Mouse (Mus musculus): ENCODE results near the gene Col25a1.

Gene Col25a1

GRCm38 (mm10) chr3:130131201-130131600, at the start of gene Col25a1:
Gene Col25a1 (plus strand): TSS chr3:130131501.
- DNase-seq (ENCODE audit: low spot score in 2 of 2), result no peak

- DNase-seq (ENCODE audit: low spot score in 2 of 2), result no peak
These were observed 48.0 kb upstream of the Col25a1 start for GRCm38 (mm10) chr3:130083312-130083711.

- no peak for DNase-seq (ENCODE audit: low spot score in 2 of 2)
These were observed 44.8 kb upstream of the Col25a1 start for GRCm38 (mm10) chr3:130086372-130087080.

GRCm38 (mm10) chr3:130087466-130087865, 43.8 kb upstream of the Col25a1 start:
- DNase-seq (ENCODE audit: low spot score in 2 of 2), result no peak

- no peak for DNase-seq (ENCODE audit: low spot score in 2 of 2)
These were observed 42.6 kb upstream of the Col25a1 start for GRCm38 (mm10) chr3:130088654-130089053.

GRCm38 (mm10) chr3:130090460-130090859, 40.8 kb upstream of the Col25a1 start:
- DNase-seq (ENCODE audit: low spot score in 2 of 2), result no peak

- no peak for DNase-seq (ENCODE audit: low spot score in 2 of 2)
These were observed 37.1 kb upstream of the Col25a1 start for GRCm38 (mm10) chr3:130094125-130094704.

- peak; percentile 63 to 78 for DNase-seq (ENCODE audit: low spot score in 2 of 2)
These were observed 36.0 kb upstream of the Col25a1 start for GRCm38 (mm10) chr3:130095160-130095781.

GRCm38 (mm10) chr3:130103486-130103885, 27.8 kb upstream of the Col25a1 start:
- peak; percentile 15 to 28 for DNase-seq (ENCODE audit: low spot score in 2 of 2)

- peak; percentile 7 to 22 for DNase-seq (ENCODE audit: low spot score in 2 of 2)
These were observed 26.8 kb upstream of the Col25a1 start for GRCm38 (mm10) chr3:130104471-130104870.

GRCm38 (mm10) chr3:130116886-130117285, 14.4 kb upstream of the Col25a1 start:
- no peak for DNase-seq (ENCODE audit: low spot score in 2 of 2)

GRCm38 (mm10) chr3:130127840-130128239, 3.5 kb upstream of the Col25a1 start:
- no peak for DNase-seq (ENCODE audit: low spot score in 2 of 2)

- DNase-seq (ENCODE audit: low spot score in 2 of 2), result peak; percentile 46
These were observed 2.7 kb upstream of the Col25a1 start for GRCm38 (mm10) chr3:130128564-130128963.

- DNase-seq (ENCODE audit: low spot score in 2 of 2), result no peak
These were observed 1.6 kb upstream of the Col25a1 start for GRCm38 (mm10) chr3:130129635-130130206.

GRCm38 (mm10) chr3:130137204-130137603, 5.9 kb downstream of the Col25a1 start:
- no peak for DNase-seq (ENCODE audit: low spot score in 2 of 2)

- peak in 1 of 2 experiments; percentile 6 for DNase-seq (ENCODE audit: low spot score in 2 of 2)
These were observed 6.3 kb downstream of the Col25a1 start for GRCm38 (mm10) chr3:130137640-130138039.

GRCm38 (mm10) chr3:130145874-130146273, 14.6 kb downstream of the Col25a1 start:
- peak in 1 of 2 experiments; percentile 10 for DNase-seq (ENCODE audit: low spot score in 2 of 2)

- DNase-seq (ENCODE audit: low spot score in 2 of 2), result no peak
These were observed 16.5 kb downstream of the Col25a1 start for GRCm38 (mm10) chr3:130147827-130148226.

GRCm38 (mm10) chr3:130149180-130149579, 17.9 kb downstream of the Col25a1 start:
- no peak for DNase-seq (ENCODE audit: low spot score in 2 of 2)

- DNase-seq (ENCODE audit: low spot score in 2 of 2), result no peak
These were observed 21.8 kb downstream of the Col25a1 start for GRCm38 (mm10) chr3:130153117-130153516.

GRCm38 (mm10) chr3:130157551-130157950, 26.2 kb downstream of the Col25a1 start:
- no peak for DNase-seq (ENCODE audit: low spot score in 2 of 2)

- no peak for DNase-seq (ENCODE audit: low spot score in 2 of 2)
These were observed 28.6 kb downstream of the Col25a1 start for GRCm38 (mm10) chr3:130159906-130160305.

- no peak for DNase-seq (ENCODE audit: low spot score in 2 of 2)
These were observed 29.6 kb downstream of the Col25a1 start for GRCm38 (mm10) chr3:130160902-130161301.
